Mouse (Mus musculus) cerebellum, adult 18-20 months (tissue): ENCODE data around the gene Alkbh3.

ENCODE experiments used
- DNase-seq, 2 experiments: peaks; one replicate each; pipeline ENCODE4 v3.0.0; 2021

Gene Alkbh3

GRCm38 (mm10) chr2:93953726-93954125 is 56.9 kb downstream of the Alkbh3 start:
- DNase-seq = no peak

DNA sequence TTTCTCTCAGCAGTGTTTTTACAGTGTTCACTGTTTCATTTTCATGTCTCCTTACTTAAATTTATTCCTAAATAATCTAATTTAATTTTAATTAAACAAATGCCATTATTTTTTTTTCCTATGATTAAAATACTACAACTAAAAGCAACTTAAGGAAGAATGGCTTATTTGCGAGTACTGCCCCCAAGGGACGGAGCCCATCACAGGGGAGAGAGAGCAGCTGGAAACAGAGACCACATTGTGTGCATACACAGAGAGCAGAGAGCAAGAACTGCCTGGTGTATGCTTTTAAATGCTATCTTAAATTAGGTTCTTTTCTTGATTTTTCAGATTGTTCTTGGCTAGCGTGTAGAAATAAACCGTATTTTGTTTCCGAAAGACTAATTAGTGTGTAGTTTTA is 63.6 kb downstream of the Alkbh3 start:
- no peak for DNase-seq

GRCm38 (mm10) chr2:93944855-93945254 is 65.8 kb downstream of the Alkbh3 start:
- DNase-seq = no peak

GRCm38 (mm10) chr2:93944099-93944498 is 66.5 kb downstream of the Alkbh3 start:
- no peak for DNase-seq

GRCm38 (mm10) chr2:93941670-93942069 is 68.9 kb downstream of the Alkbh3 start:
- DNase-seq = no peak

DNA sequence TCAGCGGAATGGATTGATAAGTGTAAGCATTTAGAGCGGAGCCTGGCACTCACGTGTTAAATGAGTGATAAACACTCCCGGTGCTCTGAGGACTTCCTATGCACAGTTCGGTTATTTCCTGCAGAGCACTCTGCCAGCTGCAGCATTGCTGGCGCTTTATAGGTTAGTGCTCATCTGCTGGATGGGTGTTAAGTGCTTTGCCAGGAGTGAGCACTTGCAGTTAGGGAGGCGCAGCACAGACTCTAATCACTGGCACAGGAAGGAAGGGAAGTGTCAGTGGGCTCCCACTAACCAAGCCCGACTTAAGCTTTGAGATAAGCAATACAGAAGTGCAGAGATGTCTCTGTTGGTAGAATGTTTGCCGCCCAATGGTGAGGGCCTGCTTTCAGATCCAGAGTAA is 72.1 kb downstream of the Alkbh3 start:
- DNase-seq = no peak
